Mouse (Mus musculus) kidney, adult 2 months (tissue): ENCODE results near the gene Crygn.

Source experiments
- CTCF ChIP-seq: fragments of 200-500 bp; conservative IDR thresholded peaks from 2 replicates; pipeline ENCODE4 v1.5.1; 2011; ENCODE audit warnings: low read depth, mild to moderate bottlenecking, control low read depth, low read length, moderate library complexity, mixed read lengths; ENCODE audit not compliant: insufficient read depth, insufficient read length
- POLR2A ChIP-seq: fragments of 200-500 bp; IDR thresholded peaks from one replicate; pipeline ENCODE4 v1.6.1; 2011; ENCODE audit warnings: low read depth, low read length, control low read depth

- TF ChIP-seq POLR2A: no peak
- TF ChIP-seq CTCF: no peak
These were observed 27.9 kb downstream of the Crygn start for GRCm38 (mm10) chr5:24729797-24730487.
